Mouse (Mus musculus) macrophage (primary cell): ENCODE measurements around the gene Abca5. TPM values are rescaled to one million over a fixed set of nuclear protein-coding genes. Genes with fewer than 3 reads are reported as not detected.

ENCODE experiments used
- H3K27ac ChIP-seq: fragments of 350-480 bp; formaldehyde crosslinking; 2 replicates; pipeline ENCODE4 v1.9.0; 2021
- H3K36me3 ChIP-seq: fragments of 350-480 bp; formaldehyde crosslinking; 2 replicates; pipeline ENCODE4 v1.9.0; 2021; ENCODE audit errors: inconsistent target
- H3K4me3 ChIP-seq: fragments of 350-480 bp; formaldehyde crosslinking; 2 replicates; pipeline ENCODE4 v1.9.0; 2021; ENCODE audit errors: inconsistent target
- H3K79me2 ChIP-seq: fragments of 350-480 bp; formaldehyde crosslinking; 2 replicates; pipeline ENCODE4 v1.9.0; 2021; ENCODE audit errors: inconsistent target
- WGBS: methylation state at CpG from one replicate; pipeline ENCODE4 v1.1.7; 2026; ENCODE audit warnings: inconsistent platforms; ENCODE audit not compliant: missing documents; 5-methylcytosine and 5-hydroxymethylcytosine counted together
- polyA plus RNA-seq: library from polyadenylated mRNA; stranded (reverse); fragments of 250-400 nt; gene quantifications from 3 replicates; pipeline ENCODE4 v1.2.4, GENCODE M21; 2018; ENCODE audit warnings: inconsistent platforms

Gene Abca5
- polyA plus RNA-seq, 1 experiment from 2014 or later = 0.30 TPM

DNA sequence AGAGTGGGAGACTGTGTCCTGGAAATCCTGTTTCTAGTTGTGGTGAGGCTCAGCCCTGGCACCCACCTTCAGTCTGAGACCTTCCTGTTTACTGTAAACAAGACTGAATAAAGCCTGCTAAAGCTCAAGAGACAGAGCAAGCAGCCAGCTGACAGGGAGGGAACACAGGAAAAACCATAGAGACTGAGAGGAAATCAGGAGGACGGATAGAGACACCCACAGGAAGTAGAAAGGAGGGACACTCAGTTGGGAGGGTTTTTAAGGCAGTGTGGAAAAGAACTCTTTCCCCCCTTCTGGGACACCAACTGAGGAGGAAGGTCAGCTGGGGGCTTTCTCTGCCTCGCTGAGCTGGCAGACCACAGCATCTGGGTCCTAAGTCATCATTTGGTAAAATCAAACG lies 62.7 kb downstream of the Abca5 start:
- Histone ChIP-seq H3K27ac (no peak overlapping the region), H3K36me3 (no peaks in the 10 kb centered on the region)
- 48% methylated on average over 3 of the region's 3 CpGs for WGBS

DNA sequence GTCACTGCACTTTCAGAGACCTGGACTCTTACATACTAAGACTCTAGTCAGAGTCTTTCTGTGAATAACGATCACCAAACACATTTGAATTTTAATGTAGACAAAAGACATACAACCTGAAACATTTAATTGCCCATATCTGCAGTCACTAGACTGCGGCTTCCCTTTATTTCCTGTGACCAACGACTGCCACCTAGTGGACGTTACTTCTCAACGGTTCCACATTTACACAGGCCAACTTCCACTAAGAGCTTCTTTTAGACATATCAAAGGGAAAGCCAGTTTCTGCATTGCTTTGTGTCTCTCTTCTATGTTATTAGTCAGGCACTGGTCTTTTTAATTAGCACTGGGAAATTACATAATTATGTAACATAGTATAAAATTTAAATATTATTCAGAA lies 65.8 kb downstream of the Abca5 start:
- 1% methylated on average over 5 of the region's 5 CpGs for WGBS
- no peaks in the 10 kb centered on the region for H3K36me3 ChIP-seq
- no peaks in the 10 kb centered on the region for H3K79me2 ChIP-seq
- H3K27ac ChIP-seq = no peak overlapping the region
- H3K4me3 ChIP-seq = no peak overlapping the region

More for the DNA sequence above, 62.7 kb downstream of the Abca5 start:
- no peak overlapping the region for H3K4me3 ChIP-seq
- no peaks in the 10 kb centered on the region for H3K79me2 ChIP-seq

DNA sequence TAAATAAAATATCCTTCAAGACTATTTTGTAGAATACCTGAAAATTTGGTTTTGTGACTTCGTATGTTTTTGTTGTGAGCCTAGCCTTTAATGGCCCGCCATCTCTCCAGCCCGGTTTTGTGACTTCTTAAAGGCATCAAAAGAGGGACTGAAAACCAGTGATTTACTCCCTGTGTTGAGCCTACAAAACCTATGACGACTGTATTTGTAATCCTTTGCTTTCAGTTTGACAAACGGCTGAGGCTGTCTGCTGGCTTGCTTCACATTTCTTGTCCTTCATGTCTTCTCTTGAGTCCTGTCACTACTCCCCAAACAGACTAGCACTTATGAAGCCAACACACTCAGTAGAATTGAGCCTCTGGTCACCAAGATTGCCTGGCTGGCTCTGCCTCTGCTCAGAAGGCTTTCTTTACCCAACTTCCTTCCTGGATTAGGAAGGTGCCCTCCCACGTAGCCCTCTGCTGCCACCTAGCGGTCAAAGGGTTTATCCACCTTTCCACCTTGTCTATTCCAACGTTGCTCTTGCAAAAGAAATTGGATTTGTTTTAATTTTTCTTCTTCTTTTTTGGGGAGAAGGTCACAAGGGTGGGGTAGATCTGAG lies 69.2 kb downstream of the Abca5 start:
- Histone ChIP-seq H3K79me2 (no peaks in the 10 kb centered on the region), H3K27ac (0 out of 2 replicates have a peak overlapping the region, but pooled peaks have one; percentile 22), H3K36me3 (no peaks in the 10 kb centered on the region), H3K4me3 (no peak overlapping the region)
- 27% methylated on average over 8 of the region's 8 CpGs for WGBS

DNA sequence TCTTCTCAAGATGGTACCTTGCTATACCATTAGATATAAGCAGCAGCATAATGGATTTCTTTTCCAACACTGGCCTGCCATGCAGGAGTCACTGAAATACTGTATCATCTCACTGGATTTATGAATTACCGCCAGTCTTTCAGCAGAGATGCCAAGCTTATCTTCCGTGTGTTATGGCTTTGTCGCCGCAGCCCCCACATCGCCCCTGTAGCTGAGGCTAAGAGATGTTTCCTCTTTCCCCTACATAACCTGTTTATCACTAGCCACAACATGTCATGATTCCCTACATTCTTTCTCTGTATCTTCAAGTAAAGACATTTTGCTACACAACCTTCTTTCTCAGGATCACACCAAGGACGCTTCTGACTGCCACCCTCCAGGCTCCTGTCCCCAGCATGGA lies 70.3 kb downstream of the Abca5 start:
- Histone ChIP-seq H3K36me3 (no peaks in the 10 kb centered on the region), H3K79me2 (no peaks in the 10 kb centered on the region), H3K27ac (no peak overlapping the region), H3K4me3 (no peak overlapping the region)
- WGBS = 95% methylated on average over 6 of the region's 6 CpGs

DNA sequence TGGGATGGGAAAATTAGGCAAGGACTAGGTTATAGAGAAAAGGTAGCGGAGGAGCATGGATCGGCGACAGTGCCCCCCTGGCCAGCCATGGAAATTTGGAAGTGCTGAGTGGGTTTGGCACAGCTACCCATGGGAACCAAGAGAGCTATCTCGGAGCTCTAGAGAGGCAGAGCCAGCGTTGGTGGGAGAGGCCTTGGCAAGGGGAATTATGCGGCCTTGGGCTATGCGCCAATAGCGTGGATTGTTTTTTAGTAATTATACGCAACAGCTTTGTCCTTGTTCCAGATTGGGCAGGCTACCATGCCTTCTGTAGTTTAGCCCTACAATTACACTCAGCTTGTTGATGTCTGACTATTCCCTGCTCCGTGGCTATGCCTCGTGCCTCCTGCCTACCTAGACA lies 70.8 kb downstream of the Abca5 start:
- WGBS = 94% methylated on average over 11 of the region's 11 CpGs
- H3K79me2 ChIP-seq = no peaks in the 10 kb centered on the region
- H3K27ac ChIP-seq = no peak overlapping the region
- H3K4me3 ChIP-seq = no peak overlapping the region
- H3K36me3 ChIP-seq = no peaks in the 10 kb centered on the region

DNA sequence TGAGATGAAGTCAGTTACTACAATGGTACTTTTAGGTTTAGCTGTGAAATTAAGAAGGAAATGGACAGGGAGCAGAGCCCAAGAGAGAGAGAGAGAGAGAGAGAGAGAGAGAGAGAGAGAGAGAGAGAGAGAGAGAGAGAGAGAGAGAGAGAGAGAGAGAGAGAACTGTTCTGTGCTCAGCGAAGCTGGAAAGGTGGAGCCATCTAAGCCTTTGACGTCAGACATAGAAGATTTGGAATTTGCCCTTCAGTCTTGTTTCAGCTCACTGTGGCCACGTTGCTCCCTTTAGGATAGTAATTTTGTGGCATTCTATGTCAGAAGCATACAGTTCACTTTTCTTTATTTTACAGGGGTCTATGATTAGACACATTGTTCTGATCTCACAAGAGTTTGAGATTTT lies 75.6 kb downstream of the Abca5 start:
- whole genome bisulfite sequencing = 95% methylated on average over 3 of the region's 3 CpGs
- H3K4me3 ChIP-seq = no peak overlapping the region
- no peak overlapping the region for H3K27ac ChIP-seq
- H3K79me2 ChIP-seq = no peaks in the 10 kb centered on the region
- H3K36me3 ChIP-seq = no peaks in the 10 kb centered on the region

DNA sequence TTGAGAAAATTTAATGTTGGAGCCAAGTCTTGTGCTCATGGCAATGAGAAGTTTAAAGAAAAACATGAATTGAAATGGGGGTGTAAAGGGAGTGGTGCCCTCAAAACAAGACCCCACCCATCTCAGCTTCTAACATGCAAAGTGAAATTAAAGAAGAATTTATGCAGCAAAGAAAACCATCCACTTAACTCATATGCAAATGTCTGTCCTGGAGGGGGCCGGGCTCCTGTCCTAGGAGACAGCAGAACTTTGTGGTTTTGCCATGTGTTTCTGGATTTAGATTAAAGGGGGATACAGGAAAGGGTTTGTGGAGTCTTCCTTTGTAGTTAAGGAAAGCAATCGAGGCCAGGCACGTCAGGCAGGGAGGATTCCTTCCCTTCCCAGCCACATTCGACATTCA lies 79.6 kb downstream of the Abca5 start:
- WGBS = 75% methylated on average over 4 of the region's 4 CpGs
- Histone ChIP-seq H3K27ac (no peak overlapping the region), H3K4me3 (no peak overlapping the region), H3K79me2 (no peaks in the 10 kb centered on the region), H3K36me3 (no peaks in the 10 kb centered on the region)

DNA sequence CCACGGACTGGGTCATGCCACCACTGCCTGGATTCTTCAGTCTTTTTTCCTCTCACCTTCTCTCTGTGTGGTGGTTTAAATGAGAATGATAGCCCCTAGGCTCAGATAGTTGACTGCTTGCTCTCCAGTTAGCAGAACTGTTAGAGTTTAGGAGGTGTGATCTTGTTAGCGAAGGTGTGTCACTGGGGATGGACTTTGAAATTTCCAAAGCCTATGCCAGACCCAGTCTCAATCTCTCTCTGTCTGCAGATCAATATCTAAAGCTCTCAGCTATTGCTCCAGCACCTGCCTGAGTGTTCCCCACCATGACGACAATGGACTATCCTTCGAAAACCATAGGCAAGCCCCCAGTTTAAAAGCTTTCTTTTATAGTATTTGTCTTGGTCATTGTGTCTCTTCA lies 80.5 kb downstream of the Abca5 start:
- no peaks in the 10 kb centered on the region for H3K36me3 ChIP-seq
- no peaks in the 10 kb centered on the region for H3K79me2 ChIP-seq
- H3K27ac ChIP-seq = no peak overlapping the region
- 91% methylated on average over 4 of the region's 4 CpGs for WGBS
- H3K4me3 ChIP-seq = no peak overlapping the region

DNA sequence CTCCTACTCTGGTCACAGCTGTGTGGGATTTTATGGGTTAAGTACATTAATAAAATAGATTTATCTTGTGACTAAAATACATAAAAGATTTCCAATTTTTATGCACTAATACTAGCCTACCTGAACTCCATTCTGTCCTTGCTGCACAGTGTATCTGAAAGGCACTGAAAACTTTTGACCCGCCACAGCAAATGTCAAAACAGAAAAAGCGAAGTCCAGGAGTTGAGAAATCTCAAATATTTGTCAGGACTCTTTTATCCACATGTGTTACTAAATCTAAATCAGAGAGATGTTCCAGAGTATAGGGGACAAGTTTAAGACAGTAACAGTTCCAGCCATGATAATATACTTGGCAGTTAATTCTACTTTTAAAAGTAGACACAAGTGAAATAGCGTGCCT lies 85.3 kb downstream of the Abca5 start:
- Histone ChIP-seq H3K36me3 (no peaks in the 10 kb centered on the region), H3K27ac (no peak overlapping the region), H3K79me2 (no peaks in the 10 kb centered on the region), H3K4me3 (no peak overlapping the region)
- WGBS = 100% methylated on average over 3 of the region's 3 CpGs

DNA sequence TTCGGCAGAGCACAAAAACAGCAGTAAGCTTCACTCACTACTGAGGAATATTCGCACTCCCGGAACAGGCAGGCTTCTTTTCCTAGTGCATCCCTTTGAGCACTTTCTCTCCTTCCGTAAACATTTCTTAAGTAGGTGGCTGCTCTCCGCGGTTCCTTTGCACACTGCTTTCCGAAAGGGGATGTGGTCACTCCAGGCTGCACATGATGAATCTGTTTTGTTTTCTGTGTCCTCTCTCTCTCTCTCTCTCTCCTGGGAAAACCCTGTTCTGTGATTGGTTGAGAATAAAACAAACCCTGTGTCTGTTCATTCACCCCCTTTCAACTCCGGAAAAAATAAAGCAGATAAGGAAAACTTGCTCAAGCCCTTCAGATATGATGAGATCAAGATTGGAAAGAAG lies 86.0 kb downstream of the Abca5 start, which contains the start of gene Abca6:
Abca6 (minus strand) TSS at position 243 of the 400 bp plus-strand sequence.
- H3K27ac ChIP-seq = no peak within 1 kb of the TSS
- no peak within 1 kb of the TSS for H3K4me3 ChIP-seq
- WGBS = 8% methylated on average over 8 of the region's 8 CpGs
- no peaks in the 10 kb centered on the region for H3K79me2 ChIP-seq
- no peaks in the 10 kb centered on the region for H3K36me3 ChIP-seq

DNA sequence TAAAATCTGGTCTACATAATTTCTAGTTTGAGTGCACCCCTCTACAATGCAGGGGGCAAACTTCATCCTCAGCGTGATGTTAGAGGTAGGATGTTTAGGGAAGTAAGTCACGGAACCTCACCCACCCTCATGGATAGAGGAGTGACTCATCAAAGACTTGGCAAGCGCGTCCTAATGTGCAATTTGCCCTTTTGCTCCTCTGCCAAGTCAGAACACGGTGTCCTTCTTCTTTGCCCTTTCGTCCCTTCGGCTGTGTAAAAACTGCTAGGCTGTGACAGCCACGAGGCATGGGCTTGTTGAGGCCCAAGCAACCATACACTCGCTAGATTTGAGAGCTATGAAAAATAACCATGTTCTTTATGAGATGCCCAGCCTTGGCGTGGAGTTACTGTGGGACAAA lies 92.8 kb downstream of the Abca5 start:
- H3K36me3 ChIP-seq = no peaks in the 10 kb centered on the region
- no peak overlapping the region for H3K4me3 ChIP-seq
- no peak overlapping the region for H3K27ac ChIP-seq
- WGBS = 76% methylated on average over 10 of the region's 10 CpGs
- H3K79me2 ChIP-seq = no peaks in the 10 kb centered on the region

DNA sequence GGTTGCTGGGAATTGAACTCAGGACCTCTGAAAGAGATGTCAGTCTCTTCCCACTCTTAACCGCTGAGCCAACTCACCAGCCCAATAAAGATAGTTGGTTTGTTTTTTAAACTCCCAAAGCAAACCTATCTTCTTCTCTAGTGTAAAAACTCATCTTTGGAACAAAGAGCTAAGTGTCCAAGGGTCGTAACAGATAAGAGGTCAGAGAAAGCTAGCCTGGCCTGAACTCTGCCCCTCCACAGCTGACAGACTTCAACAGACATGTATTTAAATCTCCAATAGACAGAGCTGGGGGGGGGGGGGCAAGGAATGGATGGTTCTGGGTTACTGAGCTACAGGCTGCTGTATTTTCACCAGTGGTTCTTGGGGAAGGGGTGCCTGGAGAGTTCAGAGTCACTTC lies 100.0 kb downstream of the Abca5 start:
- H3K36me3 ChIP-seq = no peaks in the 10 kb centered on the region
- WGBS = 95% methylated on average over 2 of the region's 2 CpGs
- no peak overlapping the region for H3K4me3 ChIP-seq
- H3K27ac ChIP-seq = no peak overlapping the region
- no peaks in the 10 kb centered on the region for H3K79me2 ChIP-seq

DNA sequence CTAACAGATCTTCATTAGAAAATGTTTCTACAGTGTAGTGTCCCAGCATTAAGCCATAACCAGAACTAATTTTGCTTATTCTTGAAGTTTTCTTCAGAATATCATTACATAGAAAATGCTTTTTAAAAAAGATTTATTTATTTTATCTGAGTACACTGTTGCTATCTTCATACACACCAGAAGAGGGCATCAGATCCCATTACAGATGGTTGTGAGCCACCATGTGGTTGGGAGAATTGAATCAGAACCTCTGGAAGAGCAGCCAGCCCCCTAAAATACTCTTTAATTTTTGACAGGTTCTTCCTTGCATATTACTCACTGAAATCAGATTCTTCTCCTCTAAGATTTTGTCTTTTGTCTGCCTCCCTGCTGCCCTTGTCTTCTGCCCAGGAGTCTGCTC lies 104.5 kb downstream of the Abca5 start:
- Histone ChIP-seq H3K27ac (no peak overlapping the region), H3K36me3 (no peaks in the 10 kb centered on the region), H3K79me2 (no peaks in the 10 kb centered on the region), H3K4me3 (no peak overlapping the region)
